Mouse (Mus musculus) lung, postnatal 14 days (tissue): ENCODE results near the gene Kcnj3.

Experiments used
- DNase-seq: peaks from one replicate; pipeline ENCODE4 v3.0.0; 2021

Gene Kcnj3

DNA sequence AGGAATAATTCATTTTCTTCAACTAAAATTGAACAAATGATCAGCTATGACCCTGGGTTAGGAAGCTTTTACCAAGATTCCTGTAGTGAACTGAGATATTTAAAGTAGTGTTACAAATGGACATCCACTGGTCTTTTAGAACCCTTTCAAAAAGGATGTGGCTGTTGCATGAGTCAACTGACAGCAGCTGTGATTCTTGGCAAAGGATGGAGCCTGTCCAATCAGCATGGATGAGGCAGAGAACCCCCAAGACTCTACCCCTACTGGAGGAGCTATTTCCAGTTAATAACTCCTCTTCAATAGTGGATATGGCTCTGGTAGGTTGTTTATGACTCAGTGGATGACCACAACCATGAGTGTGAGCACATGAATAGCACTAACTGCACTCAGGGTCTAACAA, 81.5 kb downstream of the Kcnj3 start:
- no peak for DNase-seq

DNA sequence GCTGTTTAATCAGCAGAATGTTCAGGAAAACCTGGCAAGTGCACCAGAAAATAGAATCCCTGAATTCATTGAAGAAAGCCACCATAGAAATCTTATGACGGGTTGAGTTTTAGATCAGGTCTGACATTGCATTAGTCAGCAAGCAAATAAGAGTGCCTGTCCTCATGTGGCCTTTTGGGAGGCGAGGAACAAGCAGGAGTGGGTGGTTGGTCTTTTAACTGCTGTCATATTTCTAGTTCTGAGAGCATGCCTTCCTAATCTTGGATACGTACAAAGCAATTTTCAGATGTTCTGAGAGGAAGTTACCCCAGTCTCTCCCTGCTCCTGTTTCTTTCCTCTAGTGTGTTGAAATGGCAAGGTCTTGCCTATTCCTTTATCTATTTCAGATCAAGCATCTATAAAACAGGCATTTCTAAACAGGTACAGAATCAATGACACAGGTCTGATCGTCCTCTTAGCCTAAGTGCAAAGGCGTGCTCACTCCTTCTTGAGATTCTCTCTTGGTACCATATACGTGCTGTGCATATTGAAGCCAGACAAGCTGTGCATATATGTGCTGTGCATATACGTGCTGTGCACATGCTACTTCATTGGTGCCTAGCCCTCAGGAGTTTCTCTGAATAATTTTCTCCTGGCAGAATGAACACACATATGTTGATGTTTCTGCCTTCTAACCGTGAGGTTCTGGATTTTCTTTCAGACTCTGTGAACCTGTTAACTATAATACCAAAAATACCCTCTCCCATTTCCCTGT, 97.1 kb downstream of the Kcnj3 start:
- no peak for DNase-seq

DNA sequence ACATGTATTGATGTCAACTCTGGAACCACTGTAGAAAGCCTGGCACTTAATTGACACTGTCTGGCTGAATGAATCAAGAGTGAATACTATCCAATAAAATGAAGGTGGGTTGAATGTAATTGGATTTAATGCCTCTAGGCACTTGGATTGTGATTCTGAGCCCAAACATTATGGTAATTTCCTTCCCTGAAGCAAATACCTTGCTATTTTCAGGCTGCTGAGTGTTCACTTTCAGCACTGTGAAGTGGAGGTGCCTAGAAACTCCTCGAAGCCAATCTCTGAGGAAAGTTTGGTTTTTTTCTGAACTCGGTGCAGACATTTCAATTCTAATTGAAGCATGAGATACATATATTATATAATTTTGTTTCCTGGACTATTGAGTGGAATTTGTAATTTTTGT, 99.2 kb downstream of the Kcnj3 start:
- no peak for DNase-seq

DNA sequence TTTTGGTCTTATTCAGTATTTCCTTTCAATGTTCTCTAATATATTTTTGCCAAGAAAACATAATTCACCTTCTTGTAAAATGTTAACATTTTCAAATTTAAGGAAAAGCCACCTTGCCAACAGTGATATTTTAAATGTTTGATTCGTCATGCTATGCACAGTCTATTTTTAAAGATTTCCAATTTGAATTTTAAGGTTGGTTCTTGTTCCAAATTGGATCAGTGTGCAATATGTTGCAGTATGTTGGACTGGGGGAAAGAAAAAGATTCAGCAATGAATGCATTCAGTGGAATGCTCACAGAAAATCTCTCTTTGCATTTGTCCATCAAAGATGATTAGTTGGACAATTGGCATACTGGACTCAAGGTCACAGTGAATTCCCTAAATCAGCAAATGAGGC, 99.7 kb downstream of the Kcnj3 start:
- no peak for DNase-seq

DNA sequence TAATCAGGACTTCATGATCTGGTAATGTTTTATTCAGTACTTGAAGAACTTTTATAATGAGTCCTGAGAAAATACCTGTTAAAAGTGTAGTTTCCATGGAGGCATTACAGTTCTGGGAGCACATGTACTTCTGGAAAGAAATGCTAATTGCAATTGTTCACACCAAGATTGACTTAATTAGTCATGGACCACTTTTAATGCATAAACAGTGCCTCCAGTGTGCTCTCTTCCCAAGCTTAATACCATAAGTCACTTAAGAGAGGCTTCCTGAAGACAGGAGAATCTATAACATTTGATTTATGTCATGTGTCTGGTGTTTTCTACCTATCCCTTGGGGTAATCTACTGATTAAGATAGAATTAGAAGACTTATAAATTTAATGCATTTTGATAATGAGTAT, 111.8 kb downstream of the Kcnj3 start:
- no peak for DNase-seq

DNA sequence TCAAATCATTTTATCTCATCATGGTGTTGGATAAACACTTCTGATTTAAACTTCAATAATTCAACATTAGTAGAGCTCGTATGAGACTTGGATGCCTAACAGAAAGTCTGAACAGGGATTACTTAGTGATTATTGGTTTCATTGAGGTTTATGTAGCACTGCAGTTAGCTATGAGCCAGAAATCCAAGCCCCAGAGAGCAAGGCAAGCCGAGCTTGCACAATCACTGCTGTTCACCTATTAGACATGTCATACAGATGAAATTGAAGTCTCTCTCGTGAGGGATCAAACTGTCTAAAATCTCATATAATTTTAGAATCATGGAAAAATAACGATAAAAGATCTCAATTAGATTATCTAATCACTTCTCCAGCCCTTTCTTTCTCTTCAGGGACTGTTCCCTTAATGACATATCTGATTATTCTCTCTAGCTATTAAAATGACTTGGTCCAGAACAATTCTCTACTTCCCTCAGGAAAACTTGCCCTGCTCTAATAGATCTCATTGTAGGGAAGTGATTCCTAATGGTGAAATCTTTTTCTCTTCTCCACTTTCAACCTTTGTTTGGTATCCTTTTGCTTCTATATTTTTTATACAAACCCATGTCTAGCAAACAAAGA, 122.7 kb downstream of the Kcnj3 start:
- no peak for DNase-seq

DNA sequence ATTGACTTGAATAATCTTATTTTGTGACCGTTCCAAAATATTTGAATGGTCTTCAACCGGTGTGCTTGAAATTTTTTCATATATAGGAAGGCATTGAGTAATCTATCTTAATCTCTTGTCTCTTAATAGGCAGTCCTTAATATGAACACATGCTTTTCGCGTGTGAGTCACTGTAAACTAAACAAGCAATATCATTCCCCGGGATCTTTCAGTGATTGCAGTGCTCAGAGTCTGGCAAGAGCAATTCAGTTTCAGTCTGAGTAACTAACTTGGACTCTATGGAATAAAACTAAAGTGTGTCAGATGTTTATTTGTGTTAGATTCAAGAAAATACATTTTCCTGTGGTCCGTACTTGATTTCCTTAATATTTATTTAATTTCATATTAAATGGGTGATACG, 133.5 kb downstream of the Kcnj3 start:
- DNase-seq = no peak

DNA sequence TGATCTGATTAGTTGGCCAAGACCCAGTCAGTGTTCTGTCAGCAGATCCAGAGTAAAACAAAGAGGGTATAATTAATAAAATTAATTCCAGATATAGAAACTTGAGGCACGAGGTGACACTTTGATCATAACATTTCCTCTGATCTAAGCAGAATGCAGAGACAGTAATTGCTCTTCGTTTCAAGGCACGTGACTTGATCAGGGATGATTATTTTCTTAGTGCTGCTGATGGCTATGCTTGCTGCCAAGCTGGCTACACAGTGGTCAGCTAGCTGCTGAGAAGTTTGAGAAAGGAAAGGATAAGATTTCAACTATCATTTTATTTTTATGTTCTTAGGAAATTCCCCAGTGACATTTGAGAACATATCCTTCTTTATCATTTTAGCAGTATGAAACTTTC, 135.7 kb downstream of the Kcnj3 start:
- DNase-seq = no peak

DNA sequence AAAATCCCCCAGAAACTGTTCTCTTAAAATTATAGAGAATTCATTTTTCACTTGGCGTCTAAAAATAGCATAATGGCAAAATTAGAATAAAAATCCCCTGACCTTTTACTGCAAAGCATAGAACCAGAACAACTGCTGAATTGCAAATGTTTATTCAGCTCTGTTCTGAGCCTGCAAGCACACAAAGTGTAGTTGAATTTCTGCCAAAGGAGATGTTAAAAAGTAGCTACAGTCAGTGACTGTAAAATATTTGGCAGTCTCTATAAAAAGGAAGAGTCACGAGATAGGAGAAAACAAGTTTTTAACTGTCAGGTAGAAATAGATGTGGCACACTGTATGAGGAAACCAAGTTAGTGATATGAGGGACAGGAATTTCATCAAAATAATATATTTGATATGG, 144.5 kb downstream of the Kcnj3 start:
- no peak for DNase-seq

DNA sequence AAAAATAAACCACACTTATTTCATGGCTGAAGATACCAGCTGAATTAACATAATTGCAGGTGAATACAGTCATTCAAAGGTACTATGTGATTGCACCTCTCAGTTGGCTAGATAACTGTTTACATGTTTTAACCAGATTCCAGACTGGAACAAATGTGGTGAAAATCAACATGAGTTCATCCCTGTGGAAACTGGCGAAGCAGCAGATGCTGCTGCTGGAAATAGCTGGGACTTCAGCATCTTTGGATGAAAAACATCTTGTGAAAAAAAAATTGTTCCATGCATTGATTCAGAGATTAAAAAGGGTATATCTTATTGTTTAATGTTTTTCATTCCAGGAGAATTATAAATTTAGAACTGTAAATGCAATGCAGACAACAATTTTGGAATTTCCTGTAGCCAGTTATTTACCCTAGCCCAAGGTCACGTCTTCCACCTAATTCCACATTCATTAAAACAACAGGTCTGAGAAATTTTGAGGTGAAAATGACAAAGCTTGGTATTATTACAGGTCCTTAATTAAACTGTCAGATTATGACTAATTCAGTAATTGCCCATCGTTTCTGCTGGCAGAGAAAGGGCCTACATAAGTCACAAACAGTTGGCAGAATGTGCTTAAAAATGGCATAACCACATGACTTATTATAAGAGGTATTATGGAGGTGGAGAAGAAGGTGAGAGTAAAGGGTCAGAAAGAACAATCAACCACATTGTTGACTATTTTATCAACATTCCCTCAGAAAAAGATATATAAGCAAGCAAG, 155.6 kb downstream of the Kcnj3 start:
- DNase-seq = no peak
